In genomic region chr7:47110511-47110910, GRCm38 (mm10) we compare ENCODE assay signal across 10 mouse cellular contexts. TPM values are rescaled to one million over a fixed set of nuclear protein-coding genes. Genes with fewer than 3 reads are reported as not detected.
DNase-seq lines count a peak whose midpoint lies in the region; ATAC-seq lines count a peak whose summit lies in the region.
"Had no signal": no experiment of that assay in that cellular context is flagged by ENCODE, and none has a peak within 500 bp of the region (broad histone marks: within the 10 kb centered on the region; RNA-seq: fewer than 3 reads in every experiment).

No protein-coding gene starts in this region.

- ATAC-seq in CD4-positive, CD25-positive, alpha-beta regulatory T cell, adult 4 months: peak; percentile 78
- ATAC-seq in megakaryocyte, adult 5-6 weeks (ENCODE audit: poor library complexity, severe bottlenecking): peak; percentile 41; the same call in 1 of the 2 replicates
- ATAC-seq: forebrain, embryonic 14.5 days had no signal

- peak; percentile 40 to 59 for DNase-seq in adrenal gland, adult 18-20 months (ENCODE audit: low spot score in 2 of 2)
- peak; percentile 43 to 59 for DNase-seq in layer of hippocampus, adult 8-10 months (ENCODE audit: low spot score in 2 of 2)
- DNase-seq in heart, adult 18-20 months: no peak
- no peak for DNase-seq in testis, postnatal 14 days (ENCODE audit: low spot score)
- no peak for DNase-seq in cerebellum, postnatal 36 days
- DNase-seq: heart, postnatal 10 days had no signal

RNA-seq across cellular contexts. Expression of gene Ptpn5, which starts 23.0 kb away (rescaled TPM):
- polyA plus RNA-seq in CD4-positive, CD25-positive, alpha-beta regulatory T cell, adult 4 months (2017; shearing (Covaris generic)): 10 to 100 TPM in 1 of 2 experiments, 1 to 10 TPM in 1; 9.8 to 17.8 TPM
- total RNA-seq in adrenal gland, adult 18-20 months (2021): 1 to 10 TPM in 1 of 2 experiments, under 1 TPM in 1; 0.13 to 1.4 TPM
- 100 to 1,000 TPM; 100 to 116 (median 108) TPM for total RNA-seq in layer of hippocampus, adult 8-10 months (2022)
- not detected in 2 replicates for total RNA-seq in megakaryocyte, adult 5-6 weeks (2015)
- not detected in 2 replicates for total RNA-seq in megakaryocyte, adult 5-6 weeks (2017)
- not detected for total RNA-seq in heart, adult 18-20 months (2021)
- total RNA-seq: heart, postnatal 10 days had no signal
- polyA plus RNA-seq: liver, embryonic 15.5 days had no signal

Comparison
In these comparisons a context has a peak if more than half of its experiments do, and no peak if none do; other contexts are left out.
1. DNase-seq: peak in adrenal gland, adult 18-20 months (2 of 2) and layer of hippocampus, adult 8-10 months (2 of 2); none in heart, adult 18-20 months (0 of 2), testis, postnatal 14 days (single experiment) and cerebellum, postnatal 36 days (0 of 2).
2. RNA of gene Ptpn5, which starts 23.0 kb away (total RNA-seq): 100 to 116 TPM in layer of hippocampus, adult 8-10 months; 0.13 to 1.4 TPM in adrenal gland, adult 18-20 months, not detected in heart, adult 18-20 months and not detected in megakaryocyte, adult 5-6 weeks; every median in the first group is over 10 times any median in the second.